Mouse (Mus musculus) limb, embryonic 10.5 days (tissue): ENCODE measurements around the gene Defa36. TPM values are rescaled to one million over a fixed set of nuclear protein-coding genes. Genes with fewer than 3 reads are reported as not detected.
"Not testable (repeated sequence)": the region's sequence is repeated elsewhere in the genome, so short reads cannot be mapped to it uniquely, and the experiment has no call there.

Experiments used
- DNase-seq: peaks from one replicate; pipeline ENCODE4 v3.0.0-alpha.2; 2017; ENCODE audit warnings: low spot score
- H3K27ac ChIP-seq: fragments of 300-500 bp; sonication (generic); 2 replicates; pipeline ENCODE4 v1.5.1; 2016; ENCODE audit warnings: mild to moderate bottlenecking
- H3K27me3 ChIP-seq: fragments of 300-500 bp; sonication (generic); 2 replicates; pipeline ENCODE4 v1.6.1; 2016; ENCODE audit warnings: low read depth, mild to moderate bottlenecking; ENCODE audit not compliant: poor library complexity, severe bottlenecking
- H3K36me3 ChIP-seq: fragments of 300-500 bp; sonication (generic); 2 replicates; pipeline ENCODE4 v1.6.1; 2016; ENCODE audit warnings: mild to moderate bottlenecking, moderate library complexity
- H3K4me1 ChIP-seq: fragments of 300-500 bp; sonication (generic); 2 replicates; pipeline ENCODE4 v1.6.1; 2016
- H3K4me3 ChIP-seq: fragments of 300-500 bp; sonication (generic); 2 replicates; pipeline ENCODE4 v1.5.1; 2016; ENCODE audit warnings: mild to moderate bottlenecking, moderate library complexity
- H3K9me3 ChIP-seq: fragments of 300-500 bp; sonication (generic); replicated peaks from 2 replicates; pipeline ENCODE4 v1.6.1; 2016; ENCODE audit warnings: mild to moderate bottlenecking
- WGBS: fragments of 180-500 bp; shearing (Covaris S2); methylation state at CpG from one replicate; pipeline ENCODE4 v1.1.7; 2016; 5-methylcytosine and 5-hydroxymethylcytosine counted together
- polyA plus RNA-seq: library from polyadenylated mRNA; unstranded; fragments of >200 nt; fragmentation: Nextera tagmentation; extraction: Ambion mirVana; gene quantifications from 2 replicates; pipeline ENCODE4 v1.2.1, GENCODE M21; 2016

Defa36 gene
- not detected in 2 replicates for polyA plus RNA-seq

DNA sequence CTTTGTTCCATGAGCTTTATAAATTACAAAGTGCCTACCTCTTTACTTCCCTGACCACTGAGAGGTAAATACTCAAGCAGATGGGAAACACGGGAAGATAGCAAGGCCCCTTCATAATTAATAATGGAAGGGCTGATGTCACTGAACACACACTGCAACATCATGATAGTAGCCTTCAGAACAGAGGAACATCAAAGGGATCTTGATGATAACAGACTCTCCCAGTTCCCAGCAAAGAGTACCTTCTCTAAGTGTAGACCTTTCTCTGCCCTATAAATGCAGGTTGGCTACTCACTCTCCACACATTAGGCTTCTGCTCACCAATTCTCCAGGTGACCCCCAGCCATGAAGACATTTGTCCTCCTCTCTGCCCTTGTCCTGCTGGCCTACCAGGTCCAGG, at the start of gene Defa36:
TSS of gene Defa36 (plus strand) at position 301 of the 400 bp plus-strand sequence.
- not testable (repeated sequence) for DNase-seq, H3K27ac ChIP-seq, H3K27me3 ChIP-seq, H3K36me3 ChIP-seq, H3K4me1 ChIP-seq, H3K4me3 ChIP-seq, H3K9me3 ChIP-seq
- no CpG with 5 or more reads among the region's 1 CpGs for WGBS

- not testable (repeated sequence) for H3K36me3 ChIP-seq, DNase-seq, H3K4me3 ChIP-seq, H3K9me3 ChIP-seq, H3K27me3 ChIP-seq, H3K4me1 ChIP-seq, H3K27ac ChIP-seq
- WGBS, result 60% methylated on average over 1 of the region's 2 CpGs
Measured at GRCm38 (mm10) chr8:21378215-21378614, 49.0 kb upstream of the Defa36 start, which contains the start of gene Defa2. Defa2 (plus strand) TSS chr8:21378515.

DNA sequence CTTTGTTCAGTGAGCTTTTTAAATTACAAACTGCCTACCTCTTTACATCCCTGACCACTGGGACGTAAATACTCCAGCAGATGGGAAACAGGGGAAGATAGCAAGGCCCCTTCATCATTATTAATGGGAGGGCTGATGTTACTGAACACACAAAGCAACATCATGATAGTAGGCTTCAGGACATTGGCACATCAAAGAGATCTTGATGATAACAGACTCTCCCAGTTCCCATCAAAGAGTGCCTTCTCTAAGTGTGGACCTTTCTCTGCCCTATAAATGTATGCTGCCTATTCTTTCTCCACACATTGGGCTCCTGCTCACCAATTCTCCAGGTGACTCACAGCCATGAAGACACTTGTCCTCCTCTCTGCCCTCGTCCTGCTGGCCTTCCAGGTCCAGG, 35.7 kb upstream of the Defa36 start, which contains the start of gene Defa33:
TSS of gene Defa33 (plus strand) at position 301 of the 400 bp plus-strand sequence.
- not testable (repeated sequence) for H3K4me1 ChIP-seq, H3K9me3 ChIP-seq, H3K27ac ChIP-seq, H3K4me3 ChIP-seq, H3K27me3 ChIP-seq, H3K36me3 ChIP-seq, DNase-seq
- no CpG with 5 or more reads among the region's 2 CpGs for WGBS

GRCm38 (mm10) chr8:21456460-21456859, 29.2 kb downstream of the Defa36 start, which contains the start of gene Gm7849:
Gm7849 (minus strand) TSS chr8:21456560.
- H3K4me1 ChIP-seq, H3K27ac ChIP-seq, H3K4me3 ChIP-seq, H3K27me3 ChIP-seq, H3K9me3 ChIP-seq, DNase-seq, H3K36me3 ChIP-seq: not testable (repeated sequence)
- WGBS, result no CpG with 5 or more reads among the region's 1 CpGs

Other genes with a start within 250 kb of the Defa36 start
- gene Defa31, start 235.8 kb upstream of the Defa36 start, polyA plus RNA-seq, result not detected in 2 replicates
- gene Gm15293, start 225.8 kb upstream of the Defa36 start, polyA plus RNA-seq, result not detected in 2 replicates
- gene Gm15292, start 177.7 kb upstream of the Defa36 start, polyA plus RNA-seq, result not detected in 2 replicates
- not detected in 2 replicates for gene Defa27, start 111.9 kb upstream of the Defa36 start, polyA plus RNA-seq
- not detected in 2 replicates for gene Defa29, start 100.4 kb upstream of the Defa36 start, polyA plus RNA-seq
- gene Defa2, start 48.9 kb upstream of the Defa36 start, polyA plus RNA-seq, result not detected in 2 replicates
- gene Defa33, start 35.6 kb upstream of the Defa36 start, polyA plus RNA-seq, result not detected in 2 replicates
- not detected in 2 replicates for gene Gm7849, start 29.1 kb downstream of the Defa36 start, polyA plus RNA-seq
- gene Defa20, start 81.8 kb downstream of the Defa36 start, polyA plus RNA-seq, result not detected in 2 replicates
- not detected in 2 replicates for gene Defa32, start 101.6 kb downstream of the Defa36 start, polyA plus RNA-seq
- not detected in 2 replicates for gene Defa37, start 138.0 kb downstream of the Defa36 start, polyA plus RNA-seq
- gene Defa28, start 155.6 kb downstream of the Defa36 start, polyA plus RNA-seq, result not detected in 2 replicates
- not detected in 2 replicates for gene Gm7861, start 167.1 kb downstream of the Defa36 start, polyA plus RNA-seq
- not detected in 2 replicates for gene Defa26, start 190.8 kb downstream of the Defa36 start, polyA plus RNA-seq
- not detected in 2 replicates for gene Defa17, start 228.4 kb downstream of the Defa36 start, polyA plus RNA-seq
- gene Defa34, start 238.4 kb downstream of the Defa36 start, polyA plus RNA-seq, result not detected in 2 replicates